Mouse (Mus musculus) heart, postnatal 0 days (tissue): Measurements from ENCODE around the gene Stab2.

Source experiments
- CTCF ChIP-seq: IDR thresholded peaks from 2 replicates; pipeline ENCODE4 v1.5.1; 2016; ENCODE audit warnings: antibody characterized with exemption, control low read depth, low read depth
- EP300 ChIP-seq: IDR thresholded peaks from 2 replicates; pipeline ENCODE4 v1.6.1; 2016; ENCODE audit warnings: antibody characterized with exemption, low read depth

GRCm38 (mm10) chr10:86853433-86853832 is 154.4 kb downstream of the Stab2 start:
- TF ChIP-seq CTCF, result no peak
- TF ChIP-seq EP300, result no peak
